Mouse (Mus musculus) midbrain, embryonic 15.5 days (tissue): Measurements from ENCODE around the gene Mlx. TPM values are rescaled to one million over a fixed set of nuclear protein-coding genes. Genes with fewer than 3 reads are reported as not detected.

ENCODE experiments used
- ATAC-seq: fragments of 200-750 bp; cut with Nextera tagmentation; replicated peaks from 2 replicates; pipeline ENCODE4 v1.8.0; 2017; ENCODE audit warnings: moderate TSS enrichment
- H3K27ac ChIP-seq: fragments of 300-500 bp; sonication (generic); 2 replicates; pipeline ENCODE4 v1.5.1; 2015; ENCODE audit warnings: mild to moderate bottlenecking, inconsistent platforms
- H3K27me3 ChIP-seq: fragments of 300-500 bp; sonication (generic); replicated peaks from 2 replicates; pipeline ENCODE4 v1.6.1; 2015; ENCODE audit warnings: inconsistent platforms
- H3K36me3 ChIP-seq: fragments of 300-500 bp; sonication (generic); replicated peaks from 2 replicates; pipeline ENCODE4 v1.6.1; 2015; ENCODE audit warnings: inconsistent platforms
- H3K4me1 ChIP-seq: fragments of 300-500 bp; sonication (generic); 2 replicates; pipeline ENCODE4 v1.6.1; 2015; ENCODE audit warnings: inconsistent platforms
- H3K4me2 ChIP-seq: fragments of 300-500 bp; sonication (generic); 2 replicates; pipeline ENCODE4 v1.6.1; 2015; ENCODE audit warnings: inconsistent platforms, mild to moderate bottlenecking, moderate library complexity
- H3K4me3 ChIP-seq: fragments of 300-500 bp; sonication (generic); 2 replicates; pipeline ENCODE4 v1.5.1; 2015; ENCODE audit warnings: mild to moderate bottlenecking, inconsistent platforms
- H3K9ac ChIP-seq: fragments of 300-500 bp; sonication (generic); 2 replicates; pipeline ENCODE4 v1.6.1; 2015; ENCODE audit warnings: mild to moderate bottlenecking, inconsistent platforms
- H3K9me3 ChIP-seq: fragments of 300-500 bp; sonication (generic); 2 replicates; pipeline ENCODE4 v1.6.1; 2016; ENCODE audit warnings: inconsistent platforms
- WGBS: fragments of 180-500 bp; shearing (Covaris S2); methylation state at CpG from one replicate; pipeline ENCODE4 v1.1.7; 2015; ENCODE audit warnings: mixed read lengths; 5-methylcytosine and 5-hydroxymethylcytosine counted together
- polyA plus RNA-seq: library from polyadenylated mRNA; unstranded; fragments of >200 nt; fragmentation: Nextera tagmentation; extraction: Ambion mirVana; gene quantifications from 2 replicates; pipeline ENCODE4 v1.2.1, GENCODE M21; 2015

Gene Mlx
- polyA plus RNA-seq, 1 experiment from 2014 or later: 103 TPM

GRCm38 (mm10) chr11:101069391-101070188 is 17.5 kb upstream of the Mlx start, which contains the start of gene Naglu:
Gene Naglu, plus strand, starts transcription at chr11:101070012.
- peak; percentile 92 for ATAC-seq
- Histone ChIP-seq H3K4me3 (peak within 1 kb of the TSS; percentile 78), H3K9ac (peak within 1 kb of the TSS; percentile 90), H3K9me3 (no peaks in the 10 kb centered on the region), H3K4me1 (peaks cover 22% of the 10 kb centered on the region), H3K36me3 (no peaks in the 10 kb centered on the region), H3K27me3 (no peaks in the 10 kb centered on the region; the same call in 1 of the 2 replicates), H3K4me2 (peak within 1 kb of the TSS; percentile 94), H3K27ac (peak within 1 kb of the TSS; percentile 84)
- 4% methylated on average over 35 of the region's 35 CpGs for WGBS

- Histone ChIP-seq H3K27ac (peak overlapping the region; percentile 84), H3K4me1 (peaks cover 22% of the 10 kb centered on the region), H3K27me3 (no peaks in the 10 kb centered on the region; the same call in 1 of the 2 replicates), H3K36me3 (no peaks in the 10 kb centered on the region), H3K9ac (peak overlapping the region; percentile 90), H3K9me3 (no peaks in the 10 kb centered on the region), H3K4me2 (peak overlapping the region; percentile 94), H3K4me3 (peak overlapping the region; percentile 78)
- peak; percentile 74 for ATAC-seq
- WGBS: under 1% methylated on average over 36 of the region's 36 CpGs
Measured at GRCm38 (mm10) chr11:101070189-101070527, 16.9 kb upstream of the Mlx start.

GRCm38 (mm10) chr11:101070987-101071386 is 16.1 kb upstream of the Mlx start:
- WGBS: 72% methylated on average over 6 of the region's 6 CpGs
- Histone ChIP-seq H3K36me3 (no peaks in the 10 kb centered on the region), H3K27ac (no peak overlapping the region), H3K4me1 (peaks cover 22% of the 10 kb centered on the region), H3K4me2 (peak overlapping the region; percentile 94), H3K9ac (peak overlapping the region; percentile 90), H3K9me3 (no peaks in the 10 kb centered on the region), H3K27me3 (no peaks in the 10 kb centered on the region; the same call in 1 of the 2 replicates), H3K4me3 (peak overlapping the region; percentile 78)
- ATAC-seq: no peak

- WGBS: 73% methylated on average over 14 of the region's 14 CpGs
- H3K9me3 ChIP-seq: no peaks in the 10 kb centered on the region
Measured at GRCm38 (mm10) chr11:101071810-101072428, 15.2 kb upstream of the Mlx start.

GRCm38 (mm10) chr11:101078121-101078520 is 9.0 kb upstream of the Mlx start, which contains the start of gene Hsd17b1:
Gene Hsd17b1, plus strand, starts transcription at chr11:101078411.
- Histone ChIP-seq H3K36me3 (no peaks in the 10 kb centered on the region), H3K4me1 (peaks cover 12% of the 10 kb centered on the region), H3K4me3 (no peak within 1 kb of the TSS), H3K27ac (no peak within 1 kb of the TSS), H3K9ac (no peak within 1 kb of the TSS), H3K4me2 (no peak within 1 kb of the TSS), H3K27me3 (peaks cover 46% of the 10 kb centered on the region), H3K9me3 (no peaks in the 10 kb centered on the region)
- no peak for ATAC-seq
- WGBS: 67% methylated on average over 9 of the region's 9 CpGs

More at GRCm38 (mm10) chr11:101071810-101072428, 15.2 kb upstream of the Mlx start:
- no peak overlapping the region for H3K27ac ChIP-seq
- no peak overlapping the region for H3K9ac ChIP-seq
- no peak for ATAC-seq
- no peak overlapping the region for H3K4me3 ChIP-seq
- peaks cover 18% of the 10 kb centered on the region for H3K4me1 ChIP-seq
- H3K36me3 ChIP-seq: no peaks in the 10 kb centered on the region
- peaks cover 4% of the 10 kb centered on the region for H3K27me3 ChIP-seq
- H3K4me2 ChIP-seq: no peak overlapping the region

GRCm38 (mm10) chr11:101079746-101080145 is 7.3 kb upstream of the Mlx start:
- Histone ChIP-seq H3K4me2 (no peak overlapping the region; the same call in 1 of the 2 replicates), H3K4me1 (peaks cover 20% of the 10 kb centered on the region), H3K4me3 (peak overlapping the region; percentile 11; the same call in 1 of the 2 replicates), H3K9ac (no peak overlapping the region), H3K9me3 (no peaks in the 10 kb centered on the region), H3K27ac (no peak overlapping the region), H3K36me3 (no peaks in the 10 kb centered on the region), H3K27me3 (peaks cover 46% of the 10 kb centered on the region)
- ATAC-seq: no peak
- 4% methylated on average over 27 of the region's 27 CpGs for WGBS

- Histone ChIP-seq H3K4me1 (peaks cover 20% of the 10 kb centered on the region), H3K9ac (no peak overlapping the region), H3K27me3 (peaks cover 46% of the 10 kb centered on the region), H3K36me3 (no peaks in the 10 kb centered on the region), H3K4me3 (no peak overlapping the region), H3K4me2 (no peak overlapping the region), H3K9me3 (no peaks in the 10 kb centered on the region), H3K27ac (no peak overlapping the region)
- WGBS: 57% methylated on average over 5 of the region's 5 CpGs
- no peak for ATAC-seq
Measured at GRCm38 (mm10) chr11:101080421-101080820, 6.7 kb upstream of the Mlx start.

- Histone ChIP-seq H3K36me3 (no peaks in the 10 kb centered on the region), H3K4me2 (peak overlapping the region; percentile 95), H3K4me3 (peak overlapping the region; percentile 72), H3K9ac (peak overlapping the region; percentile 41), H3K27me3 (peaks cover 45% of the 10 kb centered on the region), H3K27ac (peak overlapping the region; percentile 88), H3K9me3 (no peaks in the 10 kb centered on the region), H3K4me1 (peaks cover 32% of the 10 kb centered on the region)
- WGBS: 6% methylated on average over 10 of the region's 10 CpGs
- no peak for ATAC-seq
Measured at GRCm38 (mm10) chr11:101081659-101082058, 5.4 kb upstream of the Mlx start.

- ATAC-seq: peak; percentile 87
- H3K27me3 ChIP-seq: peaks cover 37% of the 10 kb centered on the region
- under 1% methylated on average over 51 of the region's 51 CpGs for whole genome bisulfite sequencing
Measured at GRCm38 (mm10) chr11:101082208-101083082, 4.6 kb upstream of the Mlx start, which contains the start of gene Coasy. Gene Coasy, plus strand, starts transcription at chr11:101082565.

GRCm38 (mm10) chr11:101083083-101083697 is 3.9 kb upstream of the Mlx start:
- H3K9me3 ChIP-seq: no peaks in the 10 kb centered on the region
- 35% methylated on average over 19 of the region's 19 CpGs for WGBS
- peak overlapping the region; percentile 95 for H3K4me2 ChIP-seq
- H3K9ac ChIP-seq: peak overlapping the region; percentile 83
- no peak; the same call in 1 of the 2 replicates for ATAC-seq
- no peaks in the 10 kb centered on the region for H3K36me3 ChIP-seq
- H3K27ac ChIP-seq: peak overlapping the region; percentile 88
- H3K27me3 ChIP-seq: peaks cover 30% of the 10 kb centered on the region
- H3K4me1 ChIP-seq: peaks cover 42% of the 10 kb centered on the region
- peak overlapping the region; percentile 72 for H3K4me3 ChIP-seq

More at GRCm38 (mm10) chr11:101082208-101083082, 4.6 kb upstream of the Mlx start, which contains the start of gene Coasy:
- Histone ChIP-seq H3K36me3 (no peaks in the 10 kb centered on the region), H3K4me1 (peaks cover 34% of the 10 kb centered on the region), H3K27ac (peak within 1 kb of the TSS; percentile 88), H3K9me3 (no peaks in the 10 kb centered on the region), H3K4me3 (peak within 1 kb of the TSS; percentile 72), H3K4me2 (peak within 1 kb of the TSS; percentile 95), H3K9ac (peak within 1 kb of the TSS; percentile 83)

GRCm38 (mm10) chr11:101084246-101084645 is 2.8 kb upstream of the Mlx start:
- 87% methylated on average over 14 of the region's 14 CpGs for WGBS
- Histone ChIP-seq H3K9ac (no peak overlapping the region), H3K27ac (no peak overlapping the region), H3K36me3 (peaks cover 2% of the 10 kb centered on the region), H3K27me3 (peaks cover 19% of the 10 kb centered on the region), H3K9me3 (no peaks in the 10 kb centered on the region), H3K4me2 (no peak overlapping the region), H3K4me3 (no peak overlapping the region), H3K4me1 (peaks cover 45% of the 10 kb centered on the region)
- no peak for ATAC-seq
